Mouse (Mus musculus) retina, adult 2 months (tissue): ENCODE data around the gene Snrpb2.

Experiments
- DNase-seq: peaks from one replicate; pipeline ENCODE4 v3.0.0-alpha.2; 2012; ENCODE audit warnings: low read depth, low spot score

Snrpb2 gene

GRCm38 (mm10) chr2:143093726-143094125, 30.9 kb downstream of the Snrpb2 start:
- DNase-seq = no peak

DNA sequence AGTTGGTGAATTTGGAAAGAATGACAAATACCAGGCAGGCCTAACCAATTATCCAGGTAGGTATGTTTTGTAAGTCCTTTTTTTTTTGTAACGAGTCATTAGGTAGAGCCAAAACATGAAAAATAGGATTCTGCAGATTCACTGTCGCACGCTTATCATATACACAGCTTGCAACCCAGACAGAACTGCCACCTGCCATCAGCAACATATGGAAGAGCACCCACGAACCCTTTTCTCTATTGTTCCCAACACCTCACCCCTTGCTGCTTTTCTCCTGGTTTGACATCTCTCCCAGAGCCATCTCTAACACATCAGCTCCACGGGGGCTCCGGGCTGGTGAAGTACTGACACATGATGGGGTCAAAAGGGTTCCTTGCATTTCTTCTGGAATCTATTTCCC, 31.9 kb downstream of the Snrpb2 start:
- DNase-seq = no peak

DNA sequence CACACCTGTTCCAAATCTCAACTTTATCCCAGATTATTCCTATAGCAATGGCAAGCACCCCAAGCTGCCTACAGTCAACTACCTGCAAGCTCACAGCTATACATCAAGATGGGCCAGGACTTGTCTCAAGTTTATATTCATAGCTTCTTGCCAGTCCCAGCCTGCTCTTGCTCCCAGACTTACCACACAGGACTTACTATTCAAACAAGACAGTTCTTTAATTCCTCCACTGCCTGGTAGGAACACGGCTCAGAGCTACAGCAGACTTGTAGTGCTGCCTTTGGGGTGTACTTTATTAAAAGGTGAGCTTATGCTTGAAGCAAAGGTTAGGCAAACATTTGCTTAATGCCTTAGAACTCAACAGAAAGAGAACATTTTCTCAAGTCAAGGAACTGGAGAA, 34.3 kb downstream of the Snrpb2 start:
- no peak for DNase-seq

- DNase-seq = no peak
Measured at GRCm38 (mm10) chr2:143113859-143114258, 51.0 kb downstream of the Snrpb2 start.

DNA sequence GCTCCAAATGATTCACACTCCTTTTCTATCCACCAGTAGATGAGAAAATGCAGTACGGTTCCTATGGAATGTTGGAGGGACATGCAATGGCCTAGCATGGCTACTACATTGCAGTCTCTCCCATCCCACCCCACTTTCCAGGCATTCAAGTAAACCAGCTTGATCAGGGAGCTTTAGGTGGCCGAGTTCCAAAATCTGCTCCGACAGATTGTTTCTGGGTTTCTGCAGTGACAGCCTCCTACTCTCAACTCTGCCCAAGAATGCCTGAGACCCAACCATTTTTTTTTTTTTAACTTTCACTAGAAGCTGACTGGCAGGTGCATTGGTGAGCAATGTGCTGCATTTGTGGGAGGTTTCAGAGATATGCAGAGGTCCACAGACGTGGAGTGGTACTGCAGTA, 51.9 kb downstream of the Snrpb2 start:
- DNase-seq = no peak

- DNase-seq = no peak
Measured at GRCm38 (mm10) chr2:143117453-143117852, 54.6 kb downstream of the Snrpb2 start.

DNA sequence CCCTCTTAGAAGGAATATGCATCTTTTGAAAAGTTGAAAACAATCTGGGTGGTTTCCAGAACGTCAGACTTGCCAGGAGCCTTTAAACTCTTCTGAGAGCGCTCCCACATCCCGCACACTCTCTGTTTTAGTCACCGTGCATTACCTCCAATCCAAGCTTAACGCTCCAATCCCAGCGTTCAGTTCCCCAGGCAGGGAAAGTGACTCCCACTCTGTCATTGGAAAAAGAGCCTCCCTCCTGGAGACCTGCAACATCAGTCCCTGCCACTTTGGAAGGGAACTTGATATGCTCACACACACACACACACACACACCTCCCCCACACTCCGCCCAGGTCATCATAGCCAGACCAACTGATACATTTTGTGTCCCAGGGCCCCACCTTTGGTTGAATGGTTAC, 55.4 kb downstream of the Snrpb2 start:
- no peak for DNase-seq
